Mouse (Mus musculus) adrenal gland, postnatal 10 days (tissue): Measurements from ENCODE around the gene Gdi2. TPM values are rescaled to one million over a fixed set of nuclear protein-coding genes. Genes with fewer than 3 reads are reported as not detected.

Experiments
- DNase-seq: peaks from one replicate; pipeline ENCODE4 v3.0.0; 2021; ENCODE audit warnings: mixed read lengths
- total RNA-seq, 2 experiments: library from RNA; stranded (reverse); gene quantifications; 2 replicates each; pipeline ENCODE4 v1.2.3; 2021

The Gdi2 gene
- total RNA-seq, 2 experiments from 2014 or later = 347 to 374 TPM

DNA sequence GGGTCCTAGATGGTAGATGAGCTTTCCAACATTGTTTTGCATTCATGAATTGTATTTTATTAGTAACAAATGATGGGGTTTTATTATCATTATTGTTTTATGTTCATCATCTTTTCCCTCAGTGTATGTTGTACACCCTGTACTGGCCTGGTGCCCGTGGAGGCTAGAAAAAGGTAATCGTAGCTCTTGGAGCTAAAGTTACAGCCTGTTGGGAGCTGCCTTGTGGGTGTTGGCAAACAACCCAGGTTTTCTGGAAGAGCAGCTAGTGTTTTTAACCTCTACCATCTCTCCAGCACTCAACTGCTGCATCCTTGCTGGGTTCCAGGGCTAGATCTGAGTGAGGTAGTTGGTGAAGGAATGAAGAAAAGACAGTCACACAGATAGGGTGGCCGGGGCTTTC is 9.5 kb downstream of the Gdi2 start:
- DNase-seq = peak; percentile 37

GRCm38 (mm10) chr13:3547856-3548255 is 10.0 kb downstream of the Gdi2 start:
- no peak for DNase-seq

GRCm38 (mm10) chr13:3563130-3563529 is 25.3 kb downstream of the Gdi2 start:
- DNase-seq = no peak

- no peak for DNase-seq
These were observed 26.1 kb downstream of the Gdi2 start for GRCm38 (mm10) chr13:3563953-3564352.

DNA sequence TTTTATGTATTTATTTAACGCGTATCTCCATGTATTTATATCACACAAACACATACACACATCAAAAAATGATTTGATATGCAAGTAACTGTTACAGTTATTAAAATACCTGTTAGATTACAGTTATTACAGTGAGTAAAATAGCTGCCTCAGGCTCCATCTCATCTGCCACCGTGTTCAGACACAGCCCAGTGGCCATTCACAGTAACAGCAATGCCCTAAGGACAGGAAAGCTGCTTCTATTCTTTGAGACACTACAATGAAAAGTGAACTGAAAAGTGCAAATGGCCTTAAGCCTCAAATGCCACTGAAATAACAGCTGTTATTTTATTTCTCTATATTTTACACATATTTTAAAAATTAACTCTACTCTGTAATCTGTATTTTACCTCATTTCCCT is 52.9 kb downstream of the Gdi2 start:
- DNase-seq = no peak

DNA sequence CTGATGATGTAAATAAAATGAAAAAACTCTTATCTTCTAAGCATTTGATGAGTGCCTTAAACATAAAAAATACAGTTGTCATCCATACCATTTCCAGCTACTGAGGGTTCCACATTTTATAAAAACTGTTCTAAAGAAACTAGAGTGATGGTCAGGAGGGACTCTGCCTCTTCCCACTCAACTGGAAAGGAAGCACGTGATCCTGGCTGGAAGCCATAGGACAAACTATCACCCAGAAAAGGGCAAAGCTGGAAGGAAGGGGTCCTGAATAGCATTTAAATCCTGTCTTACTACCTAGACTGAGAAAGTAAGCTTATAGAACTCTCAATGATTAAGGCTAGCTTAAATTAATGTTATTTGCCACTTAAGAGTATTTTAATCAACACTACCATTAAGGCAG is 56.4 kb downstream of the Gdi2 start:
- no peak for DNase-seq

GRCm38 (mm10) chr13:3596232-3596631 is 58.4 kb downstream of the Gdi2 start:
- DNase-seq = no peak

DNA sequence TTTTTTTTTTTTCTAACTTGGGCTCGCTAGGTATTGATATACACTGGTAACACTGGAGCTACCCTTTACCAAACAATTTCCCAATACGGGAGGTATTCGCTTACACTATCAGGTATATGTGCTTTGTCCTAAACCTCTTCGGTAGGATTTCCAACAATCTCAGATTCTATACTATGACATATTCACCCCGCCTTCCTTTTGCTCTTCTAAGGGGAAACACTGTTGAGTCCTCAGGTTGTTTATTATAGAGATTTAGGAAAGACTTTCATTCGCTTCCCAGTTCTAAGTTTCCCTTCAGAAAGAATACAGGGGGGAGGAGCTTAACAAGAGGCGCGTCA is 71.9 kb downstream of the Gdi2 start:
- no peak for DNase-seq

- peak; percentile 53 for DNase-seq
These were observed 72.4 kb downstream of the Gdi2 start for GRCm38 (mm10) chr13:3610118-3610794.

GRCm38 (mm10) chr13:3610795-3611438 is 73.1 kb downstream of the Gdi2 start, which contains the start of gene Fam208b:
Fam208b (minus strand) TSS chr13:3611108.
- DNase-seq = peak; percentile 97

Other genes starting within 250 kb of the Gdi2 start
- gene Fam208b, start 73.0 kb downstream of the Gdi2 start, total RNA-seq = 10 to 100 TPM; 18.7 to 27.2 TPM
- 10 to 100 TPM; 11.1 to 12.4 TPM for gene Asb13, start 96.0 kb downstream of the Gdi2 start, total RNA-seq